Comparison of ENCODE assay signal across 8 mouse cellular contexts in the genomic region with DNA sequence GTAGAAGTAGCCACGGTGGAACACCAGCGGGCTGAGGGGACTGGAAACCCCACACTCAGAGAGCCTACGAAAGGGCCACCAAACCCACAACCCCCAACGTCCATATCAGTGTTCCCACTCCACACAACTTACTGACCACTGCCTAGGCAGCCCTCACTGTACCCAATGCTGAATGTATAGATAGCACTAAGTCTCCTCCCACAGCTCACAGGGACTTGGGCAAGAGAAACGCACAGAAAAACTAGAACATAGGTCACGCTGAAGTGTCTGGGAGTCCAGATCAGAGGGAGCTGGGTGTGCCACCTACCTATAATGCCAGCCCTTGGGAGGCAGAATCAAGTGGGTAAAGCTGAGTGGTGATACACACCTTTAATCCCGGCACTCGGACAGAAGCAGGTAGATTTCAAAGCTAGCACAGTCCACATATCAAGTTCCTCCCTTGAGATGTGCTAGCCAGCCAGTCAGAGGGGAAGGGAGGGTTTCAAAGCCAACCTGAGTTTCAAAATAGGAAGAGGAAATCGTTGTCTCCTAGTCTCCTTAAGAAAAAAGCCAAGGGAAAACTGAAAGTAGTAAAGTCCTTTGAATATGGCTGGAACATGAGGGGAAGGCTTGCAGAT. TPM values are rescaled to one million over a fixed set of nuclear protein-coding genes. Genes with fewer than 3 reads are reported as not detected.
DNase-seq lines count a peak whose midpoint lies in the region; ATAC-seq and TF ChIP-seq lines count a peak whose summit lies in the region.

No protein-coding gene starts in this region.

- H3K27ac ChIP-seq in lung, embryonic 14.5 days (ENCODE audit: low read depth), result no peak overlapping the region
- H3K27ac ChIP-seq in heart, embryonic 16.5 days (ENCODE audit: low read length), result no peak overlapping the region
- H3K27ac ChIP-seq in liver, embryonic 16.5 days (ENCODE audit: low read length), result peak overlapping the region; percentile 91
- H3K27ac ChIP-seq in stomach, embryonic 15.5 days, result peak overlapping the region; percentile 80; the same call in 1 of the 2 replicates

- H3K4me1 ChIP-seq in lung, embryonic 14.5 days (ENCODE audit: insufficient read depth), result no peaks in the 10 kb centered on the region; the same call in 1 of the 2 replicates
- peaks cover 19% of the 10 kb centered on the region for H3K4me1 ChIP-seq in heart, embryonic 16.5 days (ENCODE audit: control insufficient read depth, insufficient read depth, low read length)
- H3K4me1 ChIP-seq in liver, embryonic 16.5 days (ENCODE audit: control insufficient read depth, low read depth, low read length), result peaks cover 53% of the 10 kb centered on the region
- peaks cover 25% of the 10 kb centered on the region; the same call in 1 of the 2 replicates for H3K4me1 ChIP-seq in stomach, embryonic 15.5 days

- H3K36me3 ChIP-seq in lung, embryonic 14.5 days (ENCODE audit: insufficient read depth), result 0 out of 2 replicates have a peak, but pooled peaks cover 2% of the 10 kb centered on the region
- 0 out of 2 replicates have a peak, but pooled peaks cover 2% of the 10 kb centered on the region for H3K36me3 ChIP-seq in heart, embryonic 16.5 days (ENCODE audit: control insufficient read depth, insufficient read depth)
- peaks cover 8% of the 10 kb centered on the region for H3K36me3 ChIP-seq in liver, embryonic 16.5 days (ENCODE audit: control insufficient read depth, insufficient read depth)
- H3K36me3 ChIP-seq in stomach, embryonic 15.5 days, result peaks cover 9% of the 10 kb centered on the region; the same call in 1 of the 2 replicates

- no peaks in the 10 kb centered on the region for H3K9me3 ChIP-seq in lung, embryonic 14.5 days (ENCODE audit: low read depth, low read length)
- no peaks in the 10 kb centered on the region for H3K9me3 ChIP-seq in heart, embryonic 16.5 days (replicated peaks; ENCODE audit: control insufficient read depth, low read length)
- no peaks in the 10 kb centered on the region for H3K9me3 ChIP-seq in liver, embryonic 16.5 days (replicated peaks; ENCODE audit: control insufficient read depth, low read length)
- no peaks in the 10 kb centered on the region for H3K9me3 ChIP-seq in stomach, embryonic 15.5 days

- no peak for DNase-seq in lung, embryonic 14.5 days
- DNase-seq in lung, postnatal 10 days, result no peak
- DNase-seq in layer of hippocampus, postnatal 25 days (ENCODE audit: extremely low spot score in 1 of 2, low spot score in 1 of 2), result no peak
- DNase-seq in urinary bladder, adult 18-20 months (ENCODE audit: low spot score in 2 of 2), result no peak
- DNase-seq in urinary bladder, postnatal 4 days (ENCODE audit: low spot score in 2 of 2), result no peak

- 69% methylated on average over 9 of the region's 9 CpGs for WGBS in lung, embryonic 14.5 days
- 70% methylated on average over 9 of the region's 9 CpGs for WGBS in heart, embryonic 16.5 days
- 20% methylated on average over 9 of the region's 9 CpGs for WGBS in liver, embryonic 16.5 days (ENCODE audit: insufficient replicate concordance)
- WGBS in stomach, embryonic 15.5 days, result 61% methylated on average over 9 of the region's 9 CpGs

- no peaks in the 10 kb centered on the region for H3K27me3 ChIP-seq in lung, embryonic 14.5 days (ENCODE audit: insufficient read depth, low read length)
- H3K27me3 ChIP-seq in heart, embryonic 16.5 days (ENCODE audit: control insufficient read depth, insufficient read depth, low read length), result no peaks in the 10 kb centered on the region
- no peaks in the 10 kb centered on the region for H3K27me3 ChIP-seq in liver, embryonic 16.5 days (ENCODE audit: control insufficient read depth, insufficient read depth, low read depth, low read length)
- H3K27me3 ChIP-seq in stomach, embryonic 15.5 days (replicated peaks), result no peaks in the 10 kb centered on the region

- TF ChIP-seq CTCF in lung, embryonic 14.5 days (IDR thresholded peaks at IDR 0.05; ENCODE audit: low read depth), result no peak

- no peak overlapping the region for H3K9ac ChIP-seq in lung, embryonic 14.5 days
- no peak overlapping the region for H3K9ac ChIP-seq in heart, embryonic 16.5 days (ENCODE audit: low read length)
- peak overlapping the region; percentile 81 for H3K9ac ChIP-seq in liver, embryonic 16.5 days (ENCODE audit: low read depth, low read length)
- no peak overlapping the region for H3K9ac ChIP-seq in stomach, embryonic 15.5 days

- peak overlapping the region; percentile 92 for H3K4me2 ChIP-seq in lung, embryonic 14.5 days
- peak overlapping the region; percentile 80 for H3K4me2 ChIP-seq in heart, embryonic 16.5 days (ENCODE audit: low read depth, low read length)
- peak overlapping the region; percentile 82 for H3K4me2 ChIP-seq in liver, embryonic 16.5 days (ENCODE audit: low read depth, low read length)
- H3K4me2 ChIP-seq in stomach, embryonic 15.5 days, result peak overlapping the region; percentile 67

- H3K4me3 ChIP-seq in lung, embryonic 14.5 days (ENCODE audit: low read depth, low read length), result peak overlapping the region; percentile 68
- H3K4me3 ChIP-seq in heart, embryonic 16.5 days (ENCODE audit: low read length), result no peak overlapping the region
- H3K4me3 ChIP-seq in liver, embryonic 16.5 days (ENCODE audit: low read depth, low read length), result peak overlapping the region; percentile 80
- peak overlapping the region; percentile 75 for H3K4me3 ChIP-seq in stomach, embryonic 15.5 days (replicated peaks)

- no peak for ATAC-seq in lung, embryonic 14.5 days (ENCODE audit: insufficient read depth)
- no peak for ATAC-seq in heart, embryonic 16.5 days (replicated peaks; ENCODE audit: extremely low read depth, insufficient read depth, low FRiP score)
- peak; percentile 22 for ATAC-seq in liver, embryonic 16.5 days (ENCODE audit: low read depth)
- no peak for ATAC-seq in stomach, embryonic 15.5 days (ENCODE audit: insufficient read depth, low FRiP score, low read depth)

RNA-seq across cellular contexts. Expression of gene Rpia, which starts 1.9 kb away (rescaled TPM):
- 2.5 and 3.4 TPM in 2 replicates for polyA plus RNA-seq in lung, embryonic 14.5 days (2014; fragmentation: Nextera tagmentation; extraction: Ambion mirVana)
- polyA plus RNA-seq in heart, embryonic 16.5 days (2015; fragmentation: Nextera tagmentation; extraction: Ambion mirVana), result 1.1 and 1.6 TPM in 2 replicates
- 2.0 and 2.3 TPM in 2 replicates for polyA plus RNA-seq in liver, embryonic 16.5 days (2015; fragmentation: Nextera tagmentation; extraction: Ambion mirVana)
- 4.0 and 4.7 TPM in 2 replicates for polyA plus RNA-seq in stomach, embryonic 15.5 days (2015; fragmentation: Nextera tagmentation; extraction: Ambion mirVana)
- 10 to 100 TPM in 1 of 2 experiments, 1 to 10 TPM in 1; 9.9 to 11.6 TPM for total RNA-seq in layer of hippocampus, postnatal 25 days (2021)

RNA-seq across cellular contexts. Expression of gene Eif2ak3, which starts 54.2 kb away (rescaled TPM):
- 8.9 and 9.7 TPM in 2 replicates for polyA plus RNA-seq in lung, embryonic 14.5 days (2014; fragmentation: Nextera tagmentation; extraction: Ambion mirVana)
- 6.3 and 6.5 TPM in 2 replicates for polyA plus RNA-seq in heart, embryonic 16.5 days (2015; fragmentation: Nextera tagmentation; extraction: Ambion mirVana)
- polyA plus RNA-seq in liver, embryonic 16.5 days (2015; fragmentation: Nextera tagmentation; extraction: Ambion mirVana), result 4.1 and 4.8 TPM in 2 replicates
- 12.5 and 12.7 TPM in 2 replicates for polyA plus RNA-seq in stomach, embryonic 15.5 days (2015; fragmentation: Nextera tagmentation; extraction: Ambion mirVana)
- total RNA-seq in layer of hippocampus, postnatal 25 days (2021), result 10 to 100 TPM; 21.6 to 22.3 TPM

Comparison
In these comparisons a context has a peak if more than half of its experiments do, and no peak if none do; other contexts are left out.
1. H3K27ac ChIP-seq: peak in liver, embryonic 16.5 days (single experiment) and stomach, embryonic 15.5 days (single experiment); none in lung, embryonic 14.5 days (single experiment) and heart, embryonic 16.5 days (single experiment).
2. Peak in every context shown above with its lines, with median percentiles within 50 percentile points of each other: H3K4me2 ChIP-seq.